Mouse (Mus musculus) heart, postnatal 0 days (tissue): ENCODE results near the gene Plppr1.

Source experiments
- CTCF ChIP-seq: IDR thresholded peaks from 2 replicates; pipeline ENCODE4 v1.5.1; 2016; ENCODE audit warnings: antibody characterized with exemption, control low read depth, low read depth
- EP300 ChIP-seq: IDR thresholded peaks from 2 replicates; pipeline ENCODE4 v1.6.1; 2016; ENCODE audit warnings: antibody characterized with exemption, low read depth

GRCm38 (mm10) chr4:49238111-49238510 is 179.0 kb downstream of the Plppr1 start:
- TF ChIP-seq EP300, result no peak
- no peak for TF ChIP-seq CTCF
